17 mouse cellular contexts compared by ENCODE assay signal in genomic region chr3:152907683-152908082, GRCm38 (mm10).
"Had no signal": no experiment of that assay in that cellular context is flagged by ENCODE, and none has a peak within 500 bp of the region (broad histone marks: within the 10 kb centered on the region; RNA-seq: fewer than 3 reads in every experiment).

No protein-coding gene starts in this region.

- H3K9me3 ChIP-seq: limb, embryonic 12.5 days; limb, embryonic 15.5 days had no signal

- DNase-seq: kidney, adult 18-20 months; kidney, adult 9 months; kidney, postnatal 36 days; left cerebral cortex, postnatal 4 days; liver, postnatal 0 days; lung, embryonic 14.5 days; midbrain, embryonic 14.5 days; right cerebral cortex, postnatal 14 days; right cerebral cortex, postnatal 4 days; thymus, postnatal 25 days had no signal

- H3K27ac ChIP-seq: kidney, postnatal 0 days; limb, embryonic 12.5 days; limb, embryonic 15.5 days; liver, embryonic 14.5 days; macrophage; stomach, postnatal 0 days had no signal

- H3K4me2 ChIP-seq: limb, embryonic 12.5 days; limb, embryonic 15.5 days; liver, embryonic 11.5 days; lung, embryonic 14.5 days had no signal

- H3K27me3 ChIP-seq: limb, embryonic 12.5 days; limb, embryonic 15.5 days had no signal

- H3K4me3 ChIP-seq: limb, embryonic 12.5 days; limb, embryonic 15.5 days had no signal

- H3K4me1 ChIP-seq: limb, embryonic 12.5 days; limb, embryonic 15.5 days had no signal

- H3K36me3 ChIP-seq: limb, embryonic 12.5 days; limb, embryonic 15.5 days had no signal

- H3K9ac ChIP-seq: limb, embryonic 12.5 days; limb, embryonic 15.5 days; liver, embryonic 14.5 days; liver, postnatal 0 days; lung, embryonic 14.5 days had no signal
